Mouse (Mus musculus) liver, embryonic 14.5 days (tissue): ENCODE measurements at regions not wholly inside any gene's neighbourhood (a gene's known extent, or its start where the extent isn't known, plus 50 kb on each side); places are given as distances from the start of the nearest gene placed in this dataset.

Experiments used
- CTCF ChIP-seq: IDR thresholded peaks from 2 replicates; pipeline ENCODE4 v1.5.1; 2016; ENCODE audit warnings: antibody characterized with exemption, low read depth, control low read depth
- EP300 ChIP-seq: IDR thresholded peaks from 2 replicates; pipeline ENCODE4 v1.6.1; 2016; ENCODE audit warnings: antibody characterized with exemption, low read depth

GRCm38 (mm10) chr13:25978648-25979047, 708.3 kb upstream of the Nrsn1 start:
- TF ChIP-seq CTCF: no peak
- TF ChIP-seq EP300: no peak
